Mouse (Mus musculus) Patski (cell line): ENCODE results near the gene Lrrc4c. TPM values are rescaled to one million over a fixed set of nuclear protein-coding genes. Genes with fewer than 3 reads are reported as not detected.

Experiments
- ATAC-seq: fragments of 100-300 bp; one replicate; pipeline ENCODE4 v1.8.0; 2021
- CTCF ChIA-PET: fragments of 350-600 bp; sonication (Branson Sonifier 250); formaldehyde crosslinking; loops from one replicate; lab custom pipeline; 2022; ENCODE audit warnings: inconsistent platforms; lab: Charles Lee
- POLR2A ChIA-PET: fragments of 350-600 bp; sonication (Branson Sonifier 250); formaldehyde crosslinking; loops from one replicate; lab custom pipeline; 2022; ENCODE audit warnings: antibody characterized with exemption, inconsistent platforms; lab: Charles Lee
- DNase-seq: peaks from one replicate; pipeline ENCODE4 v3.0.0-alpha.2; 2011; ENCODE audit warnings: low read depth, low spot score
- H3K27me3 ChIP-seq: fragments of 371-371 bp; one replicate; pipeline ENCODE4 v1.5.1; 2021
- CTCF ChIP-seq: fragments of 100-300 bp; IDR thresholded peaks from one replicate; pipeline ENCODE4 v1.5.1; 2021
- in situ Hi-C: fragments of 300-500 bp; cut with MboI; formaldehyde crosslinking; loops from 3 replicates; pipeline ENCODE4 v1.11.1; 2018; ENCODE audit warnings: low pct_unique_long_range_greater_than_20kb, mixed read lengths
- polyA plus RNA-seq: library from polyadenylated mRNA; unstranded; gene quantifications from one replicate; pipeline ENCODE4 v1.2.3, GENCODE M21; 2021

Lrrc4c gene
- polyA plus RNA-seq, 1 experiment from 2014 or later, result not detected

GRCm38 (mm10) chr2:96853797-96854196 is 535.8 kb downstream of the Lrrc4c start:
- POLR2A ChIA-PET, result no interaction called here
- no peak for ATAC-seq
- CTCF ChIA-PET, result no interaction called here
- DNase-seq, result no peak
- TF ChIP-seq CTCF, result no peak
- in situ Hi-C loops, result no loop called here
- H3K27me3 ChIP-seq, result no peaks in the 10 kb centered on the region

- no peak for TF ChIP-seq CTCF
- ChIA-PET CTCF (no interaction called here), POLR2A (no interaction called here)
- no peaks in the 10 kb centered on the region for H3K27me3 ChIP-seq
- DNase-seq (no peak), ATAC-seq (no peak)
- in situ Hi-C loops, result no loop called here
Observed at GRCm38 (mm10) chr2:96876062-96876461, 558.1 kb downstream of the Lrrc4c start.

- DNase-seq, result no peak
- in situ Hi-C loops, result no loop called here
- ChIA-PET POLR2A (no interaction called here), CTCF (no interaction called here)
- H3K27me3 ChIP-seq, result no peaks in the 10 kb centered on the region
- no peak for ATAC-seq
- TF ChIP-seq CTCF, result no peak
Observed at GRCm38 (mm10) chr2:96949531-96949930, 631.6 kb downstream of the Lrrc4c start.

- DNase-seq (no peak), ATAC-seq (no peak)
- POLR2A ChIA-PET, result no interaction called here
- TF ChIP-seq CTCF, result no peak
- no peaks in the 10 kb centered on the region for H3K27me3 ChIP-seq
- CTCF ChIA-PET, result no interaction called here
- in situ Hi-C loops, result no loop called here
Observed at GRCm38 (mm10) chr2:96999521-96999920, 681.6 kb downstream of the Lrrc4c start.

- no peak for DNase-seq
- no peak for TF ChIP-seq CTCF
- ATAC-seq, result no peak
- H3K27me3 ChIP-seq, result no peaks in the 10 kb centered on the region
- CTCF ChIA-PET, result no interaction called here
- POLR2A ChIA-PET, result no interaction called here
- in situ Hi-C loops, result no loop called here
Observed at GRCm38 (mm10) chr2:97018319-97018718, 700.4 kb downstream of the Lrrc4c start.

- TF ChIP-seq CTCF, result no peak
- in situ Hi-C loops, result no loop called here
- POLR2A ChIA-PET, result no interaction called here
- no peak for ATAC-seq
- no peak for DNase-seq
- CTCF ChIA-PET, result no interaction called here
- H3K27me3 ChIP-seq, result no peaks in the 10 kb centered on the region
Observed at GRCm38 (mm10) chr2:97026991-97027390, 709.0 kb downstream of the Lrrc4c start.

- ChIA-PET CTCF (no interaction called here), POLR2A (no interaction called here)
- no peaks in the 10 kb centered on the region for H3K27me3 ChIP-seq
- in situ Hi-C loops, result no loop called here
- TF ChIP-seq CTCF, result no peak
- DNase-seq (no peak), ATAC-seq (no peak)
Observed at GRCm38 (mm10) chr2:97027585-97027984, 709.6 kb downstream of the Lrrc4c start.

- TF ChIP-seq CTCF, result no peak
- POLR2A ChIA-PET, result no interaction called here
- no peaks in the 10 kb centered on the region for H3K27me3 ChIP-seq
Observed at GRCm38 (mm10) chr2:97036401-97036800, 718.4 kb downstream of the Lrrc4c start.

GRCm38 (mm10) chr2:97037024-97037814 is 719.2 kb downstream of the Lrrc4c start:
- ChIA-PET CTCF (no interaction called here), POLR2A (no interaction called here)
- DNase-seq (no peak), ATAC-seq (no peak)
- in situ Hi-C loops, result no loop called here
- TF ChIP-seq CTCF, result no peak
- no peaks in the 10 kb centered on the region for H3K27me3 ChIP-seq

More at GRCm38 (mm10) chr2:97036401-97036800, 718.4 kb downstream of the Lrrc4c start:
- in situ Hi-C loops, result no loop called here
- CTCF ChIA-PET, result no interaction called here
- no peak for ATAC-seq
- no peak for DNase-seq

GRCm38 (mm10) chr2:97044016-97044415 is 726.0 kb downstream of the Lrrc4c start:
- H3K27me3 ChIP-seq, result no peaks in the 10 kb centered on the region
- no peak for DNase-seq
- in situ Hi-C loops, result no loop called here
- ChIA-PET CTCF (no interaction called here), POLR2A (no interaction called here)
- no peak for ATAC-seq
- TF ChIP-seq CTCF, result no peak

GRCm38 (mm10) chr2:97045628-97046027 is 727.7 kb downstream of the Lrrc4c start:
- DNase-seq, result no peak
- no peak for ATAC-seq
- POLR2A ChIA-PET, result no interaction called here
- TF ChIP-seq CTCF, result no peak
- CTCF ChIA-PET, result no interaction called here
- in situ Hi-C loops, result no loop called here
- no peaks in the 10 kb centered on the region for H3K27me3 ChIP-seq

GRCm38 (mm10) chr2:97080156-97080555 is 762.2 kb downstream of the Lrrc4c start:
- ChIA-PET CTCF (no interaction called here), POLR2A (no interaction called here)
- no peak for ATAC-seq
- no peak for TF ChIP-seq CTCF
- no peaks in the 10 kb centered on the region for H3K27me3 ChIP-seq
- no peak for DNase-seq
- in situ Hi-C loops, result no loop called here
